Mouse (Mus musculus) hindbrain, embryonic 12.5 days (tissue): ENCODE measurements around the gene Sfswap. TPM values are rescaled to one million over a fixed set of nuclear protein-coding genes. Genes with fewer than 3 reads are reported as not detected.

Source experiments
- ATAC-seq: fragments of 200-750 bp; cut with Nextera tagmentation; 2 replicates; pipeline ENCODE4 v1.8.0; 2017; ENCODE audit warnings: moderate TSS enrichment; ENCODE audit not compliant: low FRiP score
- H3K27ac ChIP-seq: fragments of 300-500 bp; sonication (generic); 2 replicates; pipeline ENCODE4 v1.5.1; 2016; ENCODE audit warnings: mild to moderate bottlenecking
- H3K27me3 ChIP-seq: fragments of 300-500 bp; sonication (generic); 2 replicates; pipeline ENCODE4 v1.6.1; 2016; ENCODE audit warnings: mild to moderate bottlenecking
- H3K36me3 ChIP-seq: fragments of 300-500 bp; sonication (generic); 2 replicates; pipeline ENCODE4 v1.6.1; 2016; ENCODE audit warnings: mild to moderate bottlenecking
- H3K4me1 ChIP-seq: fragments of 300-500 bp; sonication (generic); 2 replicates; pipeline ENCODE4 v1.6.1; 2016
- H3K4me2 ChIP-seq: fragments of 300-500 bp; sonication (generic); replicated peaks from 2 replicates; pipeline ENCODE4 v1.6.1; 2016; ENCODE audit warnings: mild to moderate bottlenecking
- H3K4me3 ChIP-seq: fragments of 300-500 bp; sonication (generic); 2 replicates; pipeline ENCODE4 v1.5.1; 2016; ENCODE audit warnings: mild to moderate bottlenecking
- H3K9ac ChIP-seq: fragments of 300-500 bp; sonication (generic); 2 replicates; pipeline ENCODE4 v1.6.1; 2016; ENCODE audit warnings: mild to moderate bottlenecking, moderate library complexity
- H3K9me3 ChIP-seq: fragments of 300-500 bp; sonication (generic); replicated peaks from 2 replicates; pipeline ENCODE4 v1.6.1; 2016; ENCODE audit warnings: mild to moderate bottlenecking
- WGBS: fragments of 180-500 bp; shearing (Covaris S2); methylation state at CpG from one replicate; pipeline ENCODE4 v1.1.7; 2016; 5-methylcytosine and 5-hydroxymethylcytosine counted together
- polyA plus RNA-seq: library from polyadenylated mRNA; unstranded; fragments of >200 nt; fragmentation: Nextera tagmentation; extraction: Ambion mirVana; gene quantifications from 2 replicates; pipeline ENCODE4 v1.2.1, GENCODE M21; 2016

Sfswap gene
- polyA plus RNA-seq, 1 experiment from 2014 or later, result 60.7 TPM

DNA sequence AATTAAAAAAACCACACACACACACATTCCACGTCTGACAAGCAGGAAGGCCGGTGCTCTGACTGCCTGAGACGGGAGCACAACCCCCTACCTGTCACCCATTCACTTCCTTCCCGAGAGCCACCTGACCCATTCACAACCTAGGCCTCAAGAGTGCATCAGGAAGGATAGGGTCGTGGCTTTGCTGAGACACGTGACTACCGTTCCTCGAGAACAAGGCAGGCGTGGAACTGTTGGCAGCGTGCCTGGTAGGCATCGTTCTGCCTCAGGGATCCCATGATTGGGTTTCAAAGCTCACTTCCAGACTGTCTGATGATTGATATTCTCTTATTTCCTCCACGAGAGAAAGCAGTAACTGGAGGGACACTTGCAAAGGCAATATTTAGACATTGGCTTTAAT lies 77.2 kb downstream of the Sfswap start:
- Histone ChIP-seq H3K36me3 (no peaks in the 10 kb centered on the region), H3K4me2 (no peak overlapping the region), H3K27ac (no peak overlapping the region), H3K4me3 (no peak overlapping the region), H3K9me3 (no peaks in the 10 kb centered on the region), H3K4me1 (no peaks in the 10 kb centered on the region; the same call in 1 of the 2 replicates), H3K9ac (no peak overlapping the region), H3K27me3 (peaks cover 32% of the 10 kb centered on the region)
- ATAC-seq, result no peak
- 62% methylated on average over 12 of the region's 12 CpGs for WGBS

DNA sequence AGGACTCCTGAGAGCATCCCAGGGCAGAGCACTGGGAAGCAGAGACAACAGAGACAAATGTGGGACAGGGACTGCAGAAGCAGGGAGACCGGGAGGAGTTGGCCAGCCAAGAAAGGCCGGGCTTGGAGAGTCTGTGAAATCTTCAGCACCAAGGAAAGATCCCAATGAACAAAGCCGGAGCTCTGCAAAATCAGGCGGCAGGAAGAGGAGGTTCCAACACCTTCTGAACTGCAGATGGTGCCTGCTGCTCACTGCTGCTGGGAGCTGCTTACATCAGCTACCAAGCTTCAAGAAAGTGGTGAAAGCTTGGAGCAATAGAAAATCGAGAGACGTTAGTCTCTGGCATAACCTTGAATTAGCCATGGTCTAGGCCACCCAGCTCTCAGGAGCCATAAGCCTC lies 79.0 kb downstream of the Sfswap start:
- Histone ChIP-seq H3K4me2 (no peak overlapping the region), H3K9ac (no peak overlapping the region), H3K9me3 (no peaks in the 10 kb centered on the region), H3K27ac (no peak overlapping the region), H3K4me1 (peaks cover 12% of the 10 kb centered on the region), H3K36me3 (no peaks in the 10 kb centered on the region), H3K27me3 (peaks cover 42% of the 10 kb centered on the region), H3K4me3 (no peak overlapping the region)
- 28% methylated on average over 6 of the region's 6 CpGs for WGBS
- no peak for ATAC-seq

DNA sequence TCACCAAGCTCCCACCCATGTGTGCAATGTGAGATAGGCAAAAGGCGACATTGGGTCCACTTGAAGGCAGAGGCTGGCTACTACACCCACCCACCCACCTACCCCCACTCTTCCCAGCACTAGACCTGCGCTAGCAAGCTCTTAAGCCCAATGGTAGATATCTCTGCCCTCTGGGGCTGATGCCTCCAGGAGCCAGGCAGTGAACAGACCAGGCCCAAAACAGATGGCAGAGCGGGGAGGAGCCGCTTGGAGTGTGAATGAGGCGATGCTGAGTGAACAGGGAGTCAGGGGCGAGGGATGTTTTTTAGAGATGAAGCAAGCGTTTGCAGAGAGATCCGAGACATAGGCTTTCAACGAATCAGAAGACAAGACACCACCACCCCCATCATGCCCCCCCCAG lies 79.6 kb downstream of the Sfswap start:
- Histone ChIP-seq H3K36me3 (no peaks in the 10 kb centered on the region), H3K4me3 (no peak overlapping the region), H3K27ac (no peak overlapping the region), H3K27me3 (peaks cover 47% of the 10 kb centered on the region), H3K4me1 (peaks cover 17% of the 10 kb centered on the region), H3K4me2 (no peak overlapping the region), H3K9ac (no peak overlapping the region), H3K9me3 (no peaks in the 10 kb centered on the region)
- ATAC-seq, result no peak
- 78% methylated on average over 9 of the region's 9 CpGs for WGBS

DNA sequence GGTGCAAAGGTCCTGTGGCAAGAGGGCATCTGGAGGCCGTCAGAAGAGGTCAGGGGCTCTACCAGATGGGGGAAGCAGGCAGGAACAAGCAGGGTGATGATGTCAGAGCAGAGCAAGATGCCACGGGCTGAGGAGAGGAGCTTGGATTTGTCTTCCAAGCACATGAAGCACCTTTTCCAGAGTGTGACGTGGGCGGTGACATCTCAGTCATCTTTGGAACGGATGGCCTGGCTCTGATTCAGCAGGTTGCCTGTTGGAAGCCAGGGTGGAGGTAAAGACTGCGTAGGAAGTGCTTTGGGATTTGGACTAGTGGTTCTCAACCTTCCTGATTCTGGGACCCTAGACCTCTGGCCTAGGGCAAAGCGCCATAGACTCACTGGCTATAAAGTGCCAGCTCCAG lies 80.0 kb downstream of the Sfswap start:
- WGBS, result 68% methylated on average over 7 of the region's 7 CpGs
- Histone ChIP-seq H3K4me3 (no peak overlapping the region), H3K4me2 (no peak overlapping the region), H3K27me3 (peaks cover 50% of the 10 kb centered on the region), H3K9ac (no peak overlapping the region), H3K27ac (no peak overlapping the region), H3K36me3 (no peaks in the 10 kb centered on the region), H3K9me3 (no peaks in the 10 kb centered on the region), H3K4me1 (peaks cover 18% of the 10 kb centered on the region)
- no peak for ATAC-seq

DNA sequence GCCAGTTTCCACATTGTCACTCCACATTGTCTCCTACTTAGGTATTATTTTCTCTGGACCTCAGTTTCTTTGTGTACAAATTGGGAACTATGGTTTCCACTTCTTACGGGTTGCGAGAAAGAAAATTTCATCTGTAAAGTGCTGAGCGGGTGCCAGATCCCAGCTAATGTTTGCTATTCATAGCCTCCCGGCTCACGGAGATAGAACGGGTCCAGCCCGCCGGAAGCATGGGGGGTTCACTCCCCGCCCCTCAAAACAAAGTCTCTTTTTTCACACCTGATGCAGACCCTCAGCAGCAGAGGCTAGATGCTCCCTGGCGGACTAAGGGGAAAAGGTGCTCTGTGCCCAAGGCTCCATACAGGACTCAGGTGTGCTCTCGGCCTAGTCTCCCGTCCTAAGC lies 82.3 kb downstream of the Sfswap start:
- Histone ChIP-seq H3K9ac (peak overlapping the region; percentile 83; the same call in 1 of the 2 replicates), H3K4me3 (peak overlapping the region; percentile 65), H3K9me3 (no peaks in the 10 kb centered on the region), H3K27me3 (peaks cover 51% of the 10 kb centered on the region), H3K27ac (no peak overlapping the region), H3K4me1 (peaks cover 27% of the 10 kb centered on the region), H3K36me3 (no peaks in the 10 kb centered on the region), H3K4me2 (peak overlapping the region; percentile 91)
- no peak; the same call in 1 of the 2 replicates for ATAC-seq
- WGBS, result 6% methylated on average over 12 of the region's 12 CpGs

DNA sequence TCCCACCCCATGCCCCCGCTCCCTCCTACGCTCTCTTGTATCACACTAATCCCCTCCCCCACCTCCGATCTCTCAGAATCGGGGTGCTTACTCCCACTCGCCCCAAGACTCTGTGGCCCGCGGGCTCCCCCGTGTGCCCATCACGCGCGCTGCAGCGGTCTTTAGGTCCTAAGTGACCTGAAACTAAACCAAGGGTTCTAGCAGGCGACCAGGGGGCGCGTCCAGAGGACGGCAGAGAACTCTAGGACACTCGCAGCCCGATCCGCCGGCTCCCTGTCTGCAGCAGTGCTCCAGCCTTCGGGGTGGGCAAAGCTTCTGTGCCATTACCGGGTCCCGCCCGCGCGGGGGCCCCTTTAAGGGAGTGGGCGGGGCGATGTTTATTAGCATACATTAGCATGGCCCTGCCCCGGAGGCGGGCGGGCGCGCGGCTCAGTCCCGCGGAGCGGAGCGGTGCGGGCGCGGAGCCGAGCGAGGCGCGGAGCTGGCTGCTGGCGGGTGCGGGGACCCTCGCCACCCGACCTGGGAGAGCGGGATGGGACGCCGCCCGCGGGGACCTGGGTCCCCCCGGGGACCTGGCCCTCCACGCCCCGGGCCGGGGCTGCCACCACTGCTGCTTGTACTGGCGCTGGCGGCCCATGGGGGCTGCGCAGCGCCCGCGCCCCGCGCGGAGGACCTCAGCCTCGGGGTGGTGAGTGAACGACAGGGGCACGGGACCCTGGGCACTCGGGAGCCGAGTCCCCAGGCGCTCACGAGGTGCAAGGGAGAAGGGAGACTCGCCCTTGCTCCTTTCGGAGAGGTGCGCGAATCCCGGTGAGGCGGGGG lies 83.0 kb downstream of the Sfswap start, which contains the start of gene Mmp17:
Gene Mmp17, plus strand, starts transcription at position 409 of the 822 bp plus-strand sequence.
- Histone ChIP-seq H3K4me3 (peak within 1 kb of the TSS; percentile 65), H3K9me3 (no peaks in the 10 kb centered on the region), H3K27ac (no peak within 1 kb of the TSS; the same call in 1 of the 2 replicates), H3K9ac (peak within 1 kb of the TSS; percentile 83), H3K27me3 (peaks cover 56% of the 10 kb centered on the region), H3K36me3 (no peaks in the 10 kb centered on the region), H3K4me2 (peak within 1 kb of the TSS; percentile 91), H3K4me1 (peaks cover 27% of the 10 kb centered on the region)
- ATAC-seq, result peak; percentile 87
- under 1% methylated on average over 78 of the region's 80 CpGs for WGBS

DNA sequence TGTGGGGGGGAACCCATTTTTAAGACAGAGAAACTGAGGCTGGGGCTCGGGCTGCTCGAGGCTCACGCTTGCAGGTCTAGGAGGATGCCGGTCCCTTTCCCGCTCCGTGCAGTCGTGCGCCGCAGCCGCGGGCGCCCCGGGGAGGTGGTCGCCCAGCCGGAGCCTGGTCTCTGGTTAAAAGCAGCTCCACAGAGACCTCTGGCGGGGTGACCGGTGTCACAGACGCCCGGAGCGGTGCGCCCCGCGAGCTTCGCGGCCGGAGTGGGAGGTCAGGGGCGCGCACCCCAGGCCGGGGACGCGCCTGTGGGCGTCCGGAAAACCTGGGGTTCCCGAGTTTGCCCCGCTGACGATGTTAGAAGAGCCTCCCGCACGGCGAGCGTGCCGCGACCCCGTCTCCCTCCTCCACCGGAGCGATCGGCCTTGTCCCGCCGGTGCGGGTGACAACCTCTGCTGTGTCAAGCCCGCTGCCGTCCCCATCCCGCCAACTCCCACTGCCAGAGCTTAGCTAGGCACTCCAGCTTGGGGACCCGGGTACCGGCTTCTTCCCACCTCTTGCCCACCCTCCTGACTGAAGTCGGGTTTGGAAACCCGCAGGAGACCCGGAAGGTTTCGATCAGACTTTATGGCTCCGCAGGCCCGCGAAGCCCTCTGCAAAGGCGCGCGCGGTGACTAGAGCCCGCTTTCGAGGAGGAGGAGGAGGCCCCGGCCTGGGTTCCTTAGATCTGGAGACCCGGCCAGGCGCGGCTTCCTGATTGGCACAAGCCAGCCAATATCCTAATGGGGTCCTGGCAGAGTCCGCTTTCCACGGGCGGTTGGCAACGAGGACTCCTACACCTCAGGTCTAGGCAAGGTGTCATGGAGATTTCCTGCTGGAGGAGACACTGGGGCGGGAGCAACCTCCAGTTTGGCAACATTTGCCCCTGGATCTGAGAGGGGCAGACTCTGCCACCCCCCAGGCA lies 83.8 kb downstream of the Sfswap start:
- Histone ChIP-seq H3K9ac (peak overlapping the region; percentile 83), H3K36me3 (no peaks in the 10 kb centered on the region), H3K9me3 (no peaks in the 10 kb centered on the region), H3K27me3 (peaks cover 56% of the 10 kb centered on the region), H3K27ac (no peak overlapping the region), H3K4me1 (peaks cover 27% of the 10 kb centered on the region), H3K4me3 (peak overlapping the region; percentile 65), H3K4me2 (peak overlapping the region; percentile 91)
- peak; percentile 33 for ATAC-seq
- WGBS, result under 1% methylated on average over 76 of the region's 76 CpGs

DNA sequence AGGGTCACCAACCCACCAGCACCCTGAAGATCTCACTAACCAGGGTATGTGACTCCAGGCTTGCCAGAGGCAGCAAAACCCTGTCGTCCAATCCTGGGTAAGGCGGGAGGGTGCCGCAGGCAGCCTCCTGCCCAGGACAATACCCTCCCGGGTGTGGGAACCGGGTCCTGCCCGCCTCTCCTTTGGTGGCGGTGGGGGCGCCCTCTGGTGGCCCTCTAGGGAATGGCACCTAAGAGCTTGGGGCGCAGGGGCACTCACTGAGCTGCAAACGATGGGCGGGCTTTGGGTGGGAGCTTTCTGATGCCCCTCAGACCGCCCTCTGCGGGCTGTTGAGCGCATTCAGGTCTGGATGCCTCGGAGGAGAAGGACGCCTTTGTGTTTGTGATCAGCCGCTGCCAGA lies 85.0 kb downstream of the Sfswap start:
- ATAC-seq, result peak; percentile 73
- H3K4me1 ChIP-seq, result peaks cover 30% of the 10 kb centered on the region
- peaks cover 45% of the 10 kb centered on the region for H3K27me3 ChIP-seq
- WGBS, result under 1% methylated on average over 17 of the region's 17 CpGs
- H3K27ac ChIP-seq, result peak overlapping the region; percentile 69; the same call in 1 of the 2 replicates
- peak overlapping the region; percentile 83 for H3K9ac ChIP-seq
- H3K9me3 ChIP-seq, result no peaks in the 10 kb centered on the region
- peak overlapping the region; percentile 65 for H3K4me3 ChIP-seq
- peak overlapping the region; percentile 91 for H3K4me2 ChIP-seq
- H3K36me3 ChIP-seq, result no peaks in the 10 kb centered on the region

DNA sequence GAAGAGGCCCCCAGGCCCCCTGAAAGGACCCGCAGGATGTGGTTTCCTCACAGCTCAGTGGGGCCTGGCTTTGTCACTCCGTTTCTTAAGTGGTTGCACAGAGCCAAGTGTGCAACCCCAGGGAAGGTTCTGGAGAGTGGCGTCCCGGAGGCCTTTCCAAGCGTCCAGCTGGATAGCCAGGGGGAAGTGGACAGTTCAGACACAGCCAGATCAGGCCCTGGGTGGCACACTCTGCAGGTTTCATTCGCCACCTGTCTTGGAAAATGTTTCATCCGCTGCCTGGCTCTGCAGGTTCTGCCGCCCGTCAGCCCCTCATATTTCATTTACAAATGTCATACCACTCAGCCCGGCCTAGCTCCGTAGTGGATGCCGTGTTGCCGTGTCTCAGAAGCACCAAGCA lies 85.5 kb downstream of the Sfswap start:
- H3K4me3 ChIP-seq, result peak overlapping the region; percentile 65
- H3K36me3 ChIP-seq, result no peaks in the 10 kb centered on the region
- peaks cover 45% of the 10 kb centered on the region for H3K27me3 ChIP-seq
- H3K4me1 ChIP-seq, result peaks cover 35% of the 10 kb centered on the region
- H3K9ac ChIP-seq, result peak overlapping the region; percentile 52
- peak overlapping the region; percentile 91 for H3K4me2 ChIP-seq
- WGBS, result 47% methylated on average over 13 of the region's 13 CpGs
- ATAC-seq, result peak; percentile 14
- peak overlapping the region; percentile 69; the same call in 1 of the 2 replicates for H3K27ac ChIP-seq
- no peaks in the 10 kb centered on the region for H3K9me3 ChIP-seq

DNA sequence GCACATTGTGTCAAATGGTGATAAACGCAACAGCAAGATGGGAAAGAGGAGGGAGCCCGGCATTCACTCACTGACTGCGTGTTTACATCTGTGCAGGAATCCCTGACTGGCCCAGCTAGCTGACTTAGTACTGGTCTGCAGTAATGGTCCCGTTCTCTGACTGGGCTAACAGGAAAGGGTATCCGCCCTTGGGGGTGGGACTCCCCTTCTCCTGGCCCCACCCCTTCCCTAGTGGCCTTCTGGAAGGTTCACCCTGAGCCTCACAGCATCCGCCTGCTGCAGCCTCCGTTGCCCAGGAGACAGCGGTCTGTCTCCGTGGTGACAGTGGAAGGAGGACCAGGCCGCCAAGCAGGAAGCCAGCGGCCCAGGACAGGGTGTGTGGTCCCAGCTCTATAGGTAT lies 89.9 kb downstream of the Sfswap start:
- peaks cover 11% of the 10 kb centered on the region; the same call in 1 of the 2 replicates for H3K27me3 ChIP-seq
- H3K4me1 ChIP-seq, result peaks cover 20% of the 10 kb centered on the region
- no peak overlapping the region for H3K4me3 ChIP-seq
- no peaks in the 10 kb centered on the region for H3K9me3 ChIP-seq
- peak overlapping the region; percentile 19; the same call in 1 of the 2 replicates for H3K4me2 ChIP-seq
- H3K36me3 ChIP-seq, result no peaks in the 10 kb centered on the region
- no peak overlapping the region for H3K9ac ChIP-seq
- ATAC-seq, result peak; percentile 24; the same call in 1 of the 2 replicates
- no peak overlapping the region for H3K27ac ChIP-seq
- 10% methylated on average over 11 of the region's 11 CpGs for WGBS

DNA sequence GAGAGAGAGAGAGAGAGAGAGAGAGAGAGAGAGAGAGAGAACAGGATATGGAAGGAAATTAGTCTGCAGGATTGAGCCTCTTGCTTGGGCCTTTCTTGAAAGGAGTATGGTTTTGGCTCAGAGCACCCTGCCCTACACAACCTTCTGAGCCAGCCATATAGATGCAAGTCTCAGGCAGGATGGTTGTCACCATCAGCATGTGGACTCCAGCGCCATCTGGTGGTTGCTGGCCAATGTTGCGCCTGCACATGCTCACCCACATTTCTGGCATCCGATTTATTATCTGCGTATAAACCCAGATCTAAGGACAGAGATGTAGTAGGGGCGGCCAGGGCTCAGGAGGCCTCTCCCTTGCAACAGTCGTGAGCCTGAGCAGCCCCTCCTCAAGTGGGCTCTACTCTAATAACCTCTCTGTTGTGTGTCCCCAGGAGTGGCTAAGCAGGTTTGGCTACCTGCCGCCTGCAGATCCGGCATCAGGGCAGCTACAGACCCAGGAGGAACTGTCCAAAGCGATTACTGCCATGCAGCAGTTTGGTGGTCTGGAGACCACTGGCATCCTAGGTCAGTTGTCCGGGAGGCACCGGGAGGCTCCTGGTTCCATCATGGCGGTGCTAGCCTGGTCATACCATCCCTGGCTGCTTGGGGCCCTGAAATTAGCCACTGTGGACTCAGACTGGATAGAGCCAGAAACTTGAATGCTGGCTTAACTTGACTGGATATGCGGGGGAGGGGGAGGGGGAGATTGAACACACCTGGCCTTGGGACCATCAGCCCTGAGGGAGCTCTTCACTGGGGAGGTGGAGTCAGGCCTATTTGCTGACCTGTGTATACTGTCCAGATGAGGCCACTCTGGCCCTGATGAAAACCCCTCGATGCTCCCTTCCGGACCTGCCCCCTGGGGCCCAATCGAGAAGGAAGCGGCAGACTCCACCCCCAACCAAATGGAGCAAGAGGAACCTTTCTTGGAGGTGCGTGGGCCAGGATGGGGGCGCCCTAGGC lies 93.4 kb downstream of the Sfswap start:
- Histone ChIP-seq H3K4me3 (no peak overlapping the region), H3K9me3 (no peaks in the 10 kb centered on the region), H3K36me3 (peaks cover 21% of the 10 kb centered on the region), H3K4me2 (no peak overlapping the region), H3K27ac (no peak overlapping the region), H3K27me3 (peaks cover 5% of the 10 kb centered on the region; the same call in 1 of the 2 replicates), H3K9ac (no peak overlapping the region), H3K4me1 (peaks cover 11% of the 10 kb centered on the region)
- 43% methylated on average over 19 of the region's 19 CpGs for WGBS
- ATAC-seq, result no peak
